Mouse (Mus musculus): Measurements from ENCODE around the gene Unc13b.

Gene Unc13b

GRCm38 (mm10) chr4:43037860-43038566 is 20.7 kb upstream of the Unc13b start:
- no peak for DNase-seq (ENCODE audit: low spot score)

DNA sequence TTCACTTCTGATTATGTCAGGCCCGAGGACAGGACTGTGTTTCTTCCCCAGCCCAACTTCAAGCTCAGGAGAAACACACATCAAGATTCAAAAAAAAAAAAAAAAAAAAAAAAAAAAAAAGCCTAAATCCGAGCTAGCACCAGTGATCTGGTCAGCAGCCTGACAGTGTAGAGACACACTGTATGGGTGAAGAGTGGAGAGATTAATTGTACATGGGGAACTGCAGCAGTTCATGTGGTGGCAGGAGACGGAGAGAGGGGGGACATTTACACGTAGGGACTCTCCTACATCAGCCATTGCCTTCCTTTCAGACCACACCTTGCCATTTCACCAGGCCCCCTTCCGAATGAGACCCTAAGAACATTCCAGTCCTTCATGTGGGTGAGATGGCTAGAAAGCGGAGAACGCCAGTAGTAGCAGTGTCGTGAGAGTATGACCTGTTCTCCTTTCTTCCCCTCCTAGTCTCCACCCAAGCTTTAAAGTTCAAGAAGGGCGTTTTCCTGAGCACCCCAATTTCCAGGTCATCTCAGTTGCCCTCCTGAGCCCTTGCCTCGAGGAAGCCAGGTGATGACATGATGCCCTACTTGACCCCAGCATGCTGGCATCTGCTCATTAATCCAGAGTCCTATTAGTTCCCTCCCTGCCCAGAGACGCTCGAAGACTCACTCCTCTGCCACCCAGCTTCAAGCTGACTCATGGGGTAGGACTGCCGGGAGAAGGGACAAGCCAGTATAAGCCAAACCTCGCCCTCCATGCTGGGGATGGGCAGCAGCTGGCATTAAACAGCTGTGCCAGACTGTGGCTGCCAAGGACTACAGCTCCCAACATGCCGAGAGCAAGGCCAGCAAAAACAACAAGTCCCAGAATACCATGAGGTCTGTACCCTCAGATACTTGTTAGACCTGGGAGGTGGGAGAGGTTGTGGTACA is 19.9 kb upstream of the Unc13b start:
- no peak for DNase-seq (ENCODE audit: low spot score)

DNA sequence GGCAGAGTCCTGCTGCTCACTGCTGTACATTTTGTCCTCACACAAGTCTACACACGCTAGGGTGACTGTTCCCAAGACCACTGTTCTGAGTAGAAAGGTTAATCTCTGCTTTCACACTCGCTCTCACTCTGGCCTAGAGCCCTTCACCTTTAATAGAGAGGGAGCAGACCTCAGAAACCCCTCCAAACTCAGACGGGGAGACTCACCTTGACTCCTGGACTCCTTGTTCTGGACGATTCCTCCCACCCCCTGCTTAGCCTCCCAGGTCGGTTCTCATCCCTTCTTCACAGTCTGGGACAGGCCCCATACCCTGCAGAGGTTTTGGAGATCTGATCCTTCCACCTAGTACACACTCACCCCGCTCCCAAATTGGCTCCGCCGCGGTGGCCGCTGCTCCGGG is 19.1 kb upstream of the Unc13b start:
- DNase-seq (ENCODE audit: low spot score), result no peak

DNA sequence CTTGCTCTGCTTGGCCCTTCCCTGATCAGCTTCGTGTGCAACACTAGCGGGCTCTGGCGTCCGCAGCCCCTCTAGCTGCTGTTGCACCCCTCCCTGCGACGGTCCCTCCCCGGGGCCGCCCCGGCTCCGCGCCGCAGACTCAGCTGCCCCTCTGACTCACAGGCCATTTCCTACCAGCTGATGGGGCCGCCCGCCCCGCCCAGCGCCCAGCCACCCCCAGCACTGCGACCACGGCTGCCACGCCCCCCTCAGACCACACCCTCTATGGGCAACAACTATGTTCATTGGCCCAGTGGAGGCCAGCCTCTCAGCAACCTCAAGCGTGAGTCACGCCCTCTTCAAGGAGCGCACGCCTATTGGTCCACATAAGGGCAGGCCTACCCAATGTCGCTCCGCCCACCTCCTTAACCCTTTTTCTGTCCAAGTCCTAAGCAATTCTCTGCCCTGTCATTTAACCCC is 18.6 kb upstream of the Unc13b start:
- DNase-seq (ENCODE audit: low spot score), result peak; percentile 96

- DNase-seq (ENCODE audit: low spot score), result no peak
These were observed 17.7 kb upstream of the Unc13b start for GRCm38 (mm10) chr4:43040881-43041547.

- DNase-seq (ENCODE audit: low spot score), result no peak
These were observed 15.0 kb upstream of the Unc13b start for GRCm38 (mm10) chr4:43043644-43044357.

DNA sequence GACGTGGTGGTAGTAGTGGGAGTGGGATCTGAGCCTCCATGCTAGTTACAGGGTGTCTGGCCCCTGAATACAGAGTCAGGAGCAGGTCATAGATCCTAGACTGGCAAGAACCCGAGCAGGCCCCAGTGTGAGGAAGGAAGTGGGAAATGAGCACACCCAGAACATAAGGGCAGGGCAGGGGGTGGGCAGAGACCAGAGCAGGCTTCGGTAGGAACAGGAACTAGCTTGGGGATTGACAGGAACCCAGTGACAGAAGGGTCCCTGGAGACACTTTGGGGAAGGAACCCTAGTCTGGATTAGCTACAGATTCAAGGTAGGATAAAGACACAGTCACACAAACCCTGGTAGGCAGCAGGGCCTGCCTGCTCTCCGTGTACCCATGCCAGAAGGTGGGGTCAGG is 14.1 kb upstream of the Unc13b start:
- DNase-seq (ENCODE audit: low spot score), result no peak

- DNase-seq (ENCODE audit: low spot score), result no peak
These were observed 13.5 kb upstream of the Unc13b start for GRCm38 (mm10) chr4:43045285-43045658.

GRCm38 (mm10) chr4:43045659-43046302 is 13.0 kb upstream of the Unc13b start, which contains the start of gene Fam214b:
Gene Fam214b, minus strand, starts transcription at chr4:43046220.
- DNase-seq (ENCODE audit: low spot score), result peak; percentile 92

- DNase-seq (ENCODE audit: low spot score), result no peak
These were observed 12.1 kb upstream of the Unc13b start for GRCm38 (mm10) chr4:43046607-43047006.

GRCm38 (mm10) chr4:43047231-43047630 is 11.5 kb upstream of the Unc13b start:
- DNase-seq (ENCODE audit: low spot score), result no peak

- DNase-seq (ENCODE audit: low spot score), result no peak
These were observed 6.1 kb upstream of the Unc13b start for GRCm38 (mm10) chr4:43052627-43053026.

DNA sequence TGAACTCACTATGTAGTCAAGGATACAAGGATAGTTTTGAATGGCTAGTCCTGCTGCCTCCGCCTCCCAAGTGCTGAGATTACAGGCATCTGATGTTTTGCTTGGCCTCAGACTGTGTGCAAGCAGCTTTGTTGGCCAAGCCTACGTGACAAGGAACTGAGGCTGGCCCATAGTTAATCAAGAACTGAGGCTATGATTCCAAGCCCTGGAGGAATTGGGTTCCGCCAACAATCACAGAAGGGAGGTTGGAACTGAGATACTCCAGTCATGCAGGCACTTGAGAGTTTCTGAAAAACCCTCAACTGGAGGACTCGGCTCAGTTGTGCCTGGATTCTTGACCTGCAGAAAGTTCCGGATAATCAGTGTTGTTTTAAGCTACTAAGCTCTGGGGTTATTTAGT is 1.1 kb upstream of the Unc13b start:
- no peak for DNase-seq (ENCODE audit: low spot score)

DNA sequence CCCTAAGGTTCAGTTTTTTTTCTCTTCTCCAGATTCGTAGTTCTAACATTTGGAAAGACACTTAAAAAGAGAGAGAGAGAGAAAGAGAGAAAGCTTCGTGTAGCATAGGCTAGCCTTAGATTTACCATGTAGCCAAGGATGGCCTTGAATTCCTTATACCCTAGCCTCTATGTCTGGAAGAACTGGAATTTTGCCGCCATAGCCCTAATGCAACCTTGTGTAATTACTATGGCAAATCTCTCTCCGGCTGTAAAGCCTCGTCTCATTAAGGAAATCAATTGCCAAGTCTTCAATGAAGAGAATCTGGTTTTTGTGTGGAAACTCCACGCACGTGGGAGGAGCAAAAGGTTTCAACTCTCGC is 381 bp upstream of the Unc13b start:
- no peak for DNase-seq (ENCODE audit: low spot score)

DNA sequence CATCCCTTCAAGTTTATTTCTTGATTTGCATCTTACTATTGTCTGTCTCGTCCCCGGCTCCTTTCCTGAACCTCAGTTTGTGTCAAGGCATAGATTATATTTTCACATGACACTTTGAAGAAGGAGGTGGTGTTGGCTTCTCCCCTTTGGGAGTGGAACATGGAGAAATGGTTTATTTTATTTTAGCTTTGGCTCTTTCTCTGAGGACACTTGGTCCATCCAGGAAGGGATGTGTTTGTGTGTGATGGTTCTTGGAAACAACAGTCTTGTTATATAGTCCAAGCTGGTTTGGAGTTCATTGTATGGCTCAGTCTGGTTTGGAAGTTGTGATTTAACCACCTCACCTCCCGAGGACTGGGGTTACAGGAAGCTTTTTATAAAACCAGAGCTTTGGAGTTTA is 944 bp downstream of the Unc13b start:
- no peak for DNase-seq (ENCODE audit: low spot score)

GRCm38 (mm10) chr4:43060286-43060685 is 1.5 kb downstream of the Unc13b start:
- no peak for DNase-seq (ENCODE audit: low spot score)

DNA sequence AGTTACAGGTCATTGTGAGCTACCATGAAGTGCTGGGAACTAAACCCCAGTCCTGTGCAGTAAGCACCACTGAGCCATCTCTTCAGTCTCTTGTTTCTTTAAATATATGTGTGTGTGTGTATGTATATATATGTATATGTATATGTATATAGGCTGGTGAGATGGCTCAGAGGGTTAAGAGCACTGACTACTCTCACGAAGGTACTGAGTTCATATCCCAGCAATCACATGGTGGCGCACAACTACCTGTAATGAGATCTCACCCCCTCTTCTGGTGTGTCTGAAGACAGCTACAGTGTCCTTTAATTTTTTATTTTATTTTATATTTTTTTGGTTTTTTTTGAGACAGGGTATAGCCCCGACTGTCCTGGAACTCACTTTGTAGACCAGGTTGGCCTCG is 6.7 kb downstream of the Unc13b start:
- no peak for DNase-seq (ENCODE audit: low spot score)

DNA sequence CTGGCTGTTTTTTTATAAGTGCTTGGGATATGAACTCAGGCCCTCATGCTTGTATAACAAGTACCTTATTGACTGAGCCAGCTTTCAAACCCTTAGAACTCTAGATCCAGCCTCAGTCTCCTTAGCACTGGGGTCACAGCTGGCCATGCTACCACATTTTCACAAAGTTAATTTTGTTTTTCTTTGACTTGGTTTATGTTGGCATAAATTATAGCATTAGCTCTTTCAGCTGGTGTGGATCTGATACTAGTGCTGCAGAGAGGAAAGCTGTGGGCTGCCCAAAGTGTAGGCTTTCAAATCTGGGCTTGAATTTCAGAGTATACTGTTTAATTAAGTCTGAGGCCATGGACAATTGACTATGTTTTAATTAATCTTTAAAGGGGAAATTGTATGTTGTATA is 16.2 kb downstream of the Unc13b start:
- DNase-seq (ENCODE audit: low spot score), result no peak

- DNase-seq (ENCODE audit: low spot score), result no peak
These were observed 19.4 kb downstream of the Unc13b start for GRCm38 (mm10) chr4:43078071-43078718.

DNA sequence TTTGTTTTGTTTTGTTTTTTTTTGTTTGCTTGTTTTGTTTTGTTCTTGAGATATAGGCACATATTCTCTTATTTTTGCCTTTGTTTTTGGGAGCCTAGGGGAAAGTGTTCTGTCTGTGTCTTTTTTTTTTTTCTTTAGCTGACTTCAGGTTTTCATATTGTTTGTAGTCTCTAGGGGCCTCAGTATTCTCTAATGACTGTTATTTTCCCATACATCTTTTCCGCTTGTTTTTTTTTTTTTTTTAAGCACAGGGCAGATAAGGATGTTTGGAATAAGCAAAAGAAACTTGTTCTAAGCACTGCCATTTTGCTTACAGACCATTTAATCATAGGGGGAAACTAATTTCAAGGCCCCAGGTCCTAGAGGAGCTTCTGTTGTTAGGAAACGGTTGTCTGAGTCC is 23.7 kb downstream of the Unc13b start:
- DNase-seq (ENCODE audit: low spot score), result no peak

DNA sequence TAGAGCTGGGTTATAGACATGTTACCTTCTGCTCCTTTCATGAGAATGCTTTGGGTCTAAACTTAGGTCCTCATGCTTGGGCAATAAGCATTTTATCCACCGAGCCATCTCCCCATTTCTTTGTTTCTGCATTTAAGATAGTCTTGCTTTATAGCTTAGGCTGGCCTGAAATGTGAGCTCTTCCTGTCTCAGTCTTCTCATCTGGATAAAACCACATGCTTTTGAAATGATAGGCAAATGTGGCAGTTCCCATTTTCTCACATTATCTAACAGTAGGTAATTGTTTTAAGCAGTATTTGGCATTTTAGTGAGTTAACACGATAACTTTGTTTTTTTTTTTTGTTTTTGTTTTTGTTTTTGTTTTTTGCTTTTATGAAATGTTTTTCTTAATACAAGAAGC is 31.2 kb downstream of the Unc13b start:
- DNase-seq (ENCODE audit: low spot score), result no peak
